Mouse (Mus musculus): ENCODE results near the gene Sema6c. TPM values are rescaled to one million over a fixed set of nuclear protein-coding genes. Genes with fewer than 3 reads are reported as not detected.
A peak's percentile ranks its signal among the peaks of the same experiment; 100 is the strongest.

The Sema6c gene
- polyA plus RNA-seq, 1 experiment from 2014 or later = 2.9 TPM

DNA sequence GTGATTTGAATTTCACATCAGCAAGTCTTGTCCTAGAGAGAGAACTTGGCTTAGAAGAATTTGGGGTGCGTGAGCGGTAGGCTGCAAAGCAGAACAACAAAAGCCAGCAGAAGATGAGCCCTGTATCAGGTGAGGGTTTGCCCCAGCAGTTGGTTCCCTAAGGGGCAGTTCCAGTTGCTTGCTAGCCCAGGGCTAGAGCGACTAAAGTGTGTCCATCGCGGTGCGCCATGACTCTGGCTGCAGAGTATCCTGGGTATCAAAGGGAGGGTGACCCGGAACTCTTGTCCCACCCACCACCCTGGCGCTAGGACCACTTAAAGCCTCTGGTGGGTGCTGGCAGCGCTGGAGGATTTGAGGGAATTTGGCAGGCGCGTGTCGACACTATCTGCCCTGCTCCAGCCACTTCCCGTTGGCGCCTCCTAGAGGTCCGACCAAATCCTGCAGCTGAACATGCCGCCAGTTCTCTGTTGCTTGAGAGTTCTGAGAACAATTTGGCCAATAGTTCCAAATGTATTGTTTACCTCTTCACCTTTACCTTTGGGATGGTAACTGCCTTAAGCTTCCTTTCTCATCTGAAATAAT is 13.8 kb downstream of the Sema6c start:
- peak; percentile 91 for TF ChIP-seq CTCF (IDR thresholded peaks at IDR 0.05; ENCODE audit: low read depth)
- Histone ChIP-seq H3K36me3 (ENCODE audit: insufficient read depth, low read length) (0 out of 2 replicates have a peak, but pooled peaks cover 14% of the 10 kb centered on the region), H3K27me3 (ENCODE audit: insufficient read depth, low read length) (peaks cover 16% of the 10 kb centered on the region), H3K27ac (no peak overlapping the region), H3K9ac (ENCODE audit: low read depth, low read length) (no peak overlapping the region), H3K4me1 (replicated peaks; ENCODE audit: insufficient read depth, low read length) (no peaks in the 10 kb centered on the region; the same call in 1 of the 2 replicates), H3K4me2 (ENCODE audit: low read length) (peak overlapping the region; percentile 79), H3K9me3 (replicated peaks; ENCODE audit: low read length) (no peaks in the 10 kb centered on the region), H3K4me3 (replicated peaks; ENCODE audit: low read depth, low read length) (0 out of 2 replicates have a peak overlapping the region, but pooled peaks have one; percentile 11)
- 4% methylated on average over 16 of the region's 16 CpGs for WGBS
- DNase-seq (ENCODE audit: low spot score) (peak; percentile 85), ATAC-seq (replicated peaks; ENCODE audit: low FRiP score, low read depth) (peak; percentile 34; the same call in 1 of the 2 replicates)

DNA sequence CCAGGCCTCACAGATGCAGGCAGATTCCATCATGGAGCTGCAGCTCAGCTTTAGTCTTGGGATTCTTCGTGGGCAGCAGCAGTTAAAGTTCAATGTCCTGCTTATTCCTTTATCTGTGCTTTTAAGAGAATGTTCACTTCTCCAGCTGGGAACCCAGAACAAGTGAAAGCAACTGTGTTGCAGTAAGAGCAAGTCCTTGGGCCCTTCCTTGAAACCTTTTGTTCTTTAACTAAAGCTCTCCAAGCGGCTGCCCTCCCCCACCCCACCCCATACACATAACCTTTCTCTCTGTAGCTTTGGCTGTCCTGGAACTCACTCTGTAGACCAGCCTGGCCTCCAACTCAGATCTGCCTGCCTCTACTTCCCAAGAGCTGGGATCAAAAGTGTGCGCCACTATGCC is 16.2 kb downstream of the Sema6c start:
- 86% methylated on average over 3 of the region's 3 CpGs for WGBS
- TF ChIP-seq CTCF (IDR thresholded peaks at IDR 0.05; ENCODE audit: low read depth) = no peak

DNA sequence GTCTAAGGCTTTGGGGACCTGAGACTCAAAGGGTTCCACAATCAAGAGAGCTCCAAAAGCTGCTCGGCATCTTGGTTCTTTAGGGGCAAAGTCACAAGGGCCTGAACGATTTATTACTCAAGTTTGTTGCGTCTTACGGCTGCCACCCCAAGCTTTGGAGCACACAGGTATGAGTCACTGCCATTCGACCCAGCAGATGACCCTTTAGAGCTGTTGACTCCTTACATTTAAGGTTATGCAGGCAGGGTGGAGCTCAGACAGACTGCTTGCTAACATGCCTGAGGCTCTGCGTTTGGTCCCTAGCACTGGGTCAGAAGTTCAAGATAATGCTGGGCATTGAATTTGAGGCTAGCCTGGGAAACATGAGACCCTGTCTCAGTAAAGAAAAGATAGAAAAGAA is 17.3 kb downstream of the Sema6c start:
- Histone ChIP-seq H3K36me3 (ENCODE audit: insufficient read depth, low read length) (no peaks in the 10 kb centered on the region), H3K4me1 (replicated peaks; ENCODE audit: insufficient read depth, low read length) (no peaks in the 10 kb centered on the region; the same call in 1 of the 2 replicates), H3K4me2 (ENCODE audit: low read length) (no peak overlapping the region), H3K9me3 (replicated peaks; ENCODE audit: low read length) (no peaks in the 10 kb centered on the region), H3K4me3 (replicated peaks; ENCODE audit: low read depth, low read length) (no peak overlapping the region), H3K27ac (no peak overlapping the region), H3K9ac (ENCODE audit: low read depth, low read length) (no peak overlapping the region), H3K27me3 (ENCODE audit: insufficient read depth, low read length) (peaks cover 5% of the 10 kb centered on the region; the same call in 1 of the 2 replicates)
- ATAC-seq (replicated peaks; ENCODE audit: low FRiP score, low read depth) (no peak), DNase-seq (ENCODE audit: low spot score) (no peak)
- TF ChIP-seq CTCF (IDR thresholded peaks at IDR 0.05; ENCODE audit: low read depth) = no peak
- 47% methylated on average over 6 of the region's 6 CpGs for WGBS

More for the DNA sequence above, 16.2 kb downstream of the Sema6c start:
- H3K27me3 ChIP-seq (ENCODE audit: insufficient read depth, low read length) = peaks cover 16% of the 10 kb centered on the region
- H3K4me3 ChIP-seq (replicated peaks; ENCODE audit: low read depth, low read length) = no peak overlapping the region
- H3K4me2 ChIP-seq (ENCODE audit: low read length) = no peak overlapping the region
- no peak overlapping the region for H3K27ac ChIP-seq
- DNase-seq (ENCODE audit: low spot score) (no peak), ATAC-seq (replicated peaks; ENCODE audit: low FRiP score, low read depth) (no peak)
- no peak overlapping the region for H3K9ac ChIP-seq (ENCODE audit: low read depth, low read length)
- 0 out of 2 replicates have a peak, but pooled peaks cover 3% of the 10 kb centered on the region for H3K36me3 ChIP-seq (ENCODE audit: insufficient read depth, low read length)
- H3K4me1 ChIP-seq (replicated peaks; ENCODE audit: insufficient read depth, low read length) = no peaks in the 10 kb centered on the region; the same call in 1 of the 2 replicates
- no peaks in the 10 kb centered on the region for H3K9me3 ChIP-seq (replicated peaks; ENCODE audit: low read length)

DNA sequence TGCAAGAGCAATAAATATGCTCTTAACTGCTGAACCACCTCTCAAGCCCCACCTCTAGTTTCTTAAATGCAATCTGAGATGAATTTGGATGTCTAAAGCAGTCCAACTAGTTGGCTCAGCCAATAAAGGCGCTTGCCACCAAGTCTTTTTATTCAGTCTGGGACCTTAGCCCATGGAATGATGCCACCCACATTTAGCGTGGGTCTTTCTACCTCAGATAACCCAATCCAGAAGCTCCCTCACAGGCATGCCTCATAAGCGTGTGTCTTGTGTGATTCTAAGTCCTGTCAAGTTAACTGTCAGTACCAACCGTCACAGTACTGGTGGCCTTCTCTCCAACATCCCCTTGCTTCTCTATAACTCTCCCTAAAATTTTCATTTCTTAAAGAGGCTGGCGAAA is 18.7 kb downstream of the Sema6c start:
- Histone ChIP-seq H3K4me3 (replicated peaks; ENCODE audit: low read depth, low read length) (no peak overlapping the region), H3K27me3 (ENCODE audit: insufficient read depth, low read length) (no peaks in the 10 kb centered on the region), H3K27ac (no peak overlapping the region), H3K4me1 (replicated peaks; ENCODE audit: insufficient read depth, low read length) (no peaks in the 10 kb centered on the region), H3K36me3 (ENCODE audit: insufficient read depth, low read length) (no peaks in the 10 kb centered on the region), H3K4me2 (ENCODE audit: low read length) (no peak overlapping the region), H3K9ac (ENCODE audit: low read depth, low read length) (no peak overlapping the region), H3K9me3 (replicated peaks; ENCODE audit: low read length) (no peaks in the 10 kb centered on the region)
- 87% methylated on average over 5 of the region's 5 CpGs for WGBS
- no peak for TF ChIP-seq CTCF (IDR thresholded peaks at IDR 0.05; ENCODE audit: low read depth)
- ATAC-seq (replicated peaks; ENCODE audit: low FRiP score, low read depth) = no peak
- DNase-seq (ENCODE audit: low spot score) = no peak

DNA sequence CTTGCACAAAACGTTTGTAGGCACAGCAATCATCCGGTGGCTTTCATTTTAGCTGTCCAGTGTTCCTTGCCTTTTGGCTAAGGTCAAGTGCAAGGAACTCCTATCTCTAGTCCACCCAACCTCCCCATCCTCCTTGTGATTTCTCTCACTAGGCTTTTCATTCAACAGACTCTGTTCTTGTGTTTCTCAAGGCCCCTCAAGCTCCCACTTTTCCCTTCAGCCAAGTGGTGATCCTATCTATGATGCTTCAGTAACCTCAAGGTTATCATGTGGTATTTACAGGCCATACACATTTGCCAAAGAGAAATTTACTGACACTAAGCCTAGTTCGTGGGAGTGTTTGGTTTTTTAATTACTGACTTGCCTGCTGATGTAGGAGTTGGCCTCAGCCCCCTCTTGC is 19.6 kb downstream of the Sema6c start:
- no peaks in the 10 kb centered on the region for H3K27me3 ChIP-seq (ENCODE audit: insufficient read depth, low read length)
- WGBS = 53% methylated on average over 3 of the region's 3 CpGs
- TF ChIP-seq CTCF (IDR thresholded peaks at IDR 0.05; ENCODE audit: low read depth) = no peak
- no peak overlapping the region for H3K4me2 ChIP-seq (ENCODE audit: low read length)
- no peak overlapping the region for H3K9ac ChIP-seq (ENCODE audit: low read depth, low read length)
- H3K36me3 ChIP-seq (ENCODE audit: insufficient read depth, low read length) = 0 out of 2 replicates have a peak, but pooled peaks cover 2% of the 10 kb centered on the region
- no peaks in the 10 kb centered on the region for H3K4me1 ChIP-seq (replicated peaks; ENCODE audit: insufficient read depth, low read length)
- no peak overlapping the region for H3K27ac ChIP-seq
- DNase-seq (ENCODE audit: low spot score) (no peak), ATAC-seq (replicated peaks; ENCODE audit: low FRiP score, low read depth) (no peak)
- no peaks in the 10 kb centered on the region for H3K9me3 ChIP-seq (replicated peaks; ENCODE audit: low read length)
- no peak overlapping the region for H3K4me3 ChIP-seq (replicated peaks; ENCODE audit: low read depth, low read length)

DNA sequence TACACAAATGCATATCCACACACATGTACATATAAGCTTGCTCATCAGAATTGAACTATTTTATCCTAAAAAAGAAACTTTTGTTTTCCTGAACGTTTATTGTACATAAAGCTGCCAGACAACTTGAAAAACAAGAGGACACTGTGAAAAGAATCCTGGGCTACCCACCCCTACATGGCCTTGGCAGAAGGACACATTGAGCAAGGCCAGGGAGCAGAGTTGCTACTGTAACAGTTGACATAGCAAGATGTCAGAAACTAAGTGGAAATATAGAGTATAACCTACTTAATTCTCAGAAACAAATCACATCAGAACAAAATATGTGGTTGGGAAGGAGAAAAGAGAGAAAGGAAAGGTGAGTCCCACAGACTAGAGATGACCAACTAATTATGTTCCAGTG is 21.6 kb downstream of the Sema6c start:
- no peak overlapping the region for H3K27ac ChIP-seq
- 63% methylated on average over 1 of the region's 1 CpGs for WGBS
- H3K27me3 ChIP-seq (ENCODE audit: insufficient read depth, low read length) = no peaks in the 10 kb centered on the region
- DNase-seq (ENCODE audit: low spot score) (no peak), ATAC-seq (replicated peaks; ENCODE audit: low FRiP score, low read depth) (no peak)
- H3K4me3 ChIP-seq (replicated peaks; ENCODE audit: low read depth, low read length) = no peak overlapping the region
- no peaks in the 10 kb centered on the region for H3K4me1 ChIP-seq (replicated peaks; ENCODE audit: insufficient read depth, low read length)
- H3K9me3 ChIP-seq (replicated peaks; ENCODE audit: low read length) = no peaks in the 10 kb centered on the region
- peaks cover 17% of the 10 kb centered on the region for H3K36me3 ChIP-seq (ENCODE audit: insufficient read depth, low read length)
- no peak for TF ChIP-seq CTCF (IDR thresholded peaks at IDR 0.05; ENCODE audit: low read depth)
- no peak overlapping the region for H3K9ac ChIP-seq (ENCODE audit: low read depth, low read length)
- H3K4me2 ChIP-seq (ENCODE audit: low read length) = no peak overlapping the region

All from kidney, postnatal 0 days (tissue).